Mouse (Mus musculus) hindbrain, postnatal 0 days (tissue): ENCODE results near the gene Rpl14. TPM values are rescaled to one million over a fixed set of nuclear protein-coding genes. Genes with fewer than 3 reads are reported as not detected.
A peak's percentile ranks its signal among the peaks of the same experiment; 100 is the strongest.

Source experiments
- ATAC-seq: fragments of 200-750 bp; cut with Nextera tagmentation; 2 replicates; pipeline ENCODE4 v1.8.0; 2017; ENCODE audit warnings: mild to moderate bottlenecking, moderate TSS enrichment, moderate library complexity
- DNase-seq: peaks from one replicate; pipeline ENCODE4 v3.0.0-alpha.2; 2015; ENCODE audit warnings: low spot score
- H3K27ac ChIP-seq: fragments of 300-500 bp; sonication (generic); 2 replicates; pipeline ENCODE4 v1.5.1; 2014; ENCODE audit warnings: mild to moderate bottlenecking
- H3K27me3 ChIP-seq: fragments of 300-500 bp; sonication (generic); 2 replicates; pipeline ENCODE4 v1.6.1; 2014; ENCODE audit warnings: low read length, mixed read lengths; ENCODE audit not compliant: insufficient read depth
- H3K36me3 ChIP-seq: fragments of 300-500 bp; sonication (generic); 2 replicates; pipeline ENCODE4 v1.6.1; 2014; ENCODE audit warnings: low read length, mixed read lengths; ENCODE audit not compliant: insufficient read depth
- H3K4me1 ChIP-seq: fragments of 300-500 bp; sonication (generic); 2 replicates; pipeline ENCODE4 v1.6.1; 2014; ENCODE audit warnings: antibody characterized with exemption, low read length, mixed read lengths; ENCODE audit not compliant: insufficient read depth
- H3K4me2 ChIP-seq: fragments of 300-500 bp; sonication (generic); 2 replicates; pipeline ENCODE4 v1.6.1; 2014; ENCODE audit warnings: low read depth, mild to moderate bottlenecking, low read length, moderate library complexity, mixed read lengths
- H3K4me3 ChIP-seq: fragments of 300-500 bp; sonication (generic); 2 replicates; pipeline ENCODE4 v1.5.1; 2014; ENCODE audit warnings: low read length
- H3K9ac ChIP-seq: fragments of 300-500 bp; sonication (generic); replicated peaks from 2 replicates; pipeline ENCODE4 v1.6.1; 2014; ENCODE audit warnings: mild to moderate bottlenecking, low read length, moderate library complexity, mixed read lengths
- H3K9me3 ChIP-seq: fragments of 300-500 bp; sonication (generic); 2 replicates; pipeline ENCODE4 v1.6.1; 2016; ENCODE audit warnings: low read length, mixed read lengths
- CTCF ChIP-seq: IDR thresholded peaks from 2 replicates; pipeline ENCODE4 v1.5.1; 2016; ENCODE audit warnings: antibody characterized with exemption, control low read depth, low read depth
- WGBS: fragments of 180-500 bp; shearing (Covaris S2); extraction: QIAGEN DNeasy Blood & Tissue Kit; methylation state at CpG from one replicate; pipeline ENCODE4 v1.1.7; 2014; 5-methylcytosine and 5-hydroxymethylcytosine counted together
- polyA plus RNA-seq: library from polyadenylated mRNA; unstranded; fragments of >200 nt; fragmentation: Nextera tagmentation; extraction: Ambion mirVana; gene quantifications from 2 replicates; pipeline ENCODE4 v1.2.1, GENCODE M21; 2015
- total RNA-seq: library from RNA; depleted of rRNA; stranded (reverse); fragments of >200 nt; gene quantifications from 2 replicates; pipeline ENCODE4 v1.2.3, GENCODE M21; 2014; rRNA removed

Rpl14 gene
- total RNA-seq (137 and 147 TPM in 2 replicates), polyA plus RNA-seq (432 and 453 TPM in 2 replicates)

- peaks cover 15% of the 10 kb centered on the region; the same call in 1 of the 2 replicates for H3K36me3 ChIP-seq
- H3K9ac ChIP-seq = peak within 1 kb of the TSS; percentile 91
- H3K4me2 ChIP-seq = peak within 1 kb of the TSS; percentile 90
- no peaks in the 10 kb centered on the region for H3K27me3 ChIP-seq
- peak within 1 kb of the TSS; percentile 86 for H3K27ac ChIP-seq
- TF ChIP-seq CTCF = no peak
- H3K4me1 ChIP-seq = no peaks in the 10 kb centered on the region
- H3K4me3 ChIP-seq = peak within 1 kb of the TSS; percentile 80
- DNase-seq (peak; percentile 98), ATAC-seq (peak; percentile 97)
- H3K9me3 ChIP-seq = no peaks in the 10 kb centered on the region
- 6% methylated on average over 43 of the region's 43 CpGs for WGBS
Measured at GRCm38 (mm10) chr9:120570741-120571592, at the start of gene Rpl14. Gene Rpl14, plus strand, starts transcription at chr9:120571444.

- H3K4me3 ChIP-seq = no peak overlapping the region
- ATAC-seq (no peak), DNase-seq (no peak)
- no peaks in the 10 kb centered on the region for H3K27me3 ChIP-seq
- H3K36me3 ChIP-seq = no peaks in the 10 kb centered on the region
- H3K9me3 ChIP-seq = no peaks in the 10 kb centered on the region
- no peak overlapping the region for H3K9ac ChIP-seq
- 51% methylated on average over 4 of the region's 4 CpGs for WGBS
- no peak overlapping the region for H3K4me2 ChIP-seq
- no peak overlapping the region for H3K27ac ChIP-seq
- H3K4me1 ChIP-seq = no peaks in the 10 kb centered on the region
- TF ChIP-seq CTCF = no peak
Measured at GRCm38 (mm10) chr9:120527270-120527669, 44.0 kb upstream of the Rpl14 start.

GRCm38 (mm10) chr9:120527919-120528318 is 43.3 kb upstream of the Rpl14 start:
- Histone ChIP-seq H3K36me3 (no peaks in the 10 kb centered on the region), H3K4me1 (no peaks in the 10 kb centered on the region), H3K9ac (no peak overlapping the region), H3K27ac (no peak overlapping the region), H3K27me3 (no peaks in the 10 kb centered on the region), H3K4me2 (no peak overlapping the region), H3K4me3 (no peak overlapping the region), H3K9me3 (no peaks in the 10 kb centered on the region)
- 89% methylated on average over 8 of the region's 8 CpGs for WGBS
- no peak for TF ChIP-seq CTCF
- ATAC-seq (no peak), DNase-seq (no peak)

- no peak overlapping the region for H3K4me3 ChIP-seq
- H3K9ac ChIP-seq = no peak overlapping the region
- no peak for ATAC-seq
- DNase-seq = no peak
- no peaks in the 10 kb centered on the region for H3K36me3 ChIP-seq
- H3K4me2 ChIP-seq = no peak overlapping the region
- no peaks in the 10 kb centered on the region for H3K4me1 ChIP-seq
- 87% methylated on average over 17 of the region's 17 CpGs for WGBS
- no peaks in the 10 kb centered on the region for H3K9me3 ChIP-seq
- no peaks in the 10 kb centered on the region for H3K27me3 ChIP-seq
- TF ChIP-seq CTCF = no peak
- no peak overlapping the region for H3K27ac ChIP-seq
Measured at GRCm38 (mm10) chr9:120528815-120529510, 42.3 kb upstream of the Rpl14 start.

- no peak overlapping the region for H3K4me2 ChIP-seq
- DNase-seq = no peak
- H3K36me3 ChIP-seq = no peaks in the 10 kb centered on the region
- H3K4me1 ChIP-seq = no peaks in the 10 kb centered on the region
- whole genome bisulfite sequencing = 84% methylated on average over 5 of the region's 5 CpGs
- H3K9me3 ChIP-seq = no peaks in the 10 kb centered on the region
- H3K27ac ChIP-seq = no peak overlapping the region
- H3K27me3 ChIP-seq = no peaks in the 10 kb centered on the region
- H3K9ac ChIP-seq = no peak overlapping the region
- TF ChIP-seq CTCF = no peak
- no peak for ATAC-seq
- H3K4me3 ChIP-seq = no peak overlapping the region
Measured at GRCm38 (mm10) chr9:120530471-120530870, 40.8 kb upstream of the Rpl14 start.

- no peaks in the 10 kb centered on the region for H3K27me3 ChIP-seq
- no peaks in the 10 kb centered on the region for H3K4me1 ChIP-seq
- no peak overlapping the region for H3K4me3 ChIP-seq
- TF ChIP-seq CTCF = no peak
- H3K9ac ChIP-seq = no peak overlapping the region
- no peak overlapping the region for H3K4me2 ChIP-seq
- no peak for ATAC-seq
- H3K36me3 ChIP-seq = no peaks in the 10 kb centered on the region
- 79% methylated on average over 6 of the region's 6 CpGs for WGBS
- DNase-seq = no peak
- H3K9me3 ChIP-seq = no peaks in the 10 kb centered on the region
- no peak overlapping the region for H3K27ac ChIP-seq
Measured at GRCm38 (mm10) chr9:120532062-120532461, 39.2 kb upstream of the Rpl14 start.
